Mouse (Mus musculus): ENCODE measurements at regions not wholly inside any gene's neighbourhood (a gene's known extent, or its start where the extent isn't known, plus 50 kb on each side); places are given as distances from the start of the nearest gene placed in this dataset.
"Not testable (repeated sequence)": the region's sequence is repeated elsewhere in the genome, so short reads cannot be mapped to it uniquely, and the experiment has no call there.

- ATAC-seq (replicated peaks; ENCODE audit: low FRiP score, poor library complexity, severe bottlenecking): no peak
Measured at GRCm38 (mm10) chr3:120342747-120343377, 558.6 kb upstream of the Ptbp2 start.

- ATAC-seq (replicated peaks; ENCODE audit: low FRiP score, poor library complexity, severe bottlenecking): no peak
Measured at GRCm38 (mm10) chr3:120341882-120342281, 557.6 kb upstream of the Ptbp2 start.

DNA sequence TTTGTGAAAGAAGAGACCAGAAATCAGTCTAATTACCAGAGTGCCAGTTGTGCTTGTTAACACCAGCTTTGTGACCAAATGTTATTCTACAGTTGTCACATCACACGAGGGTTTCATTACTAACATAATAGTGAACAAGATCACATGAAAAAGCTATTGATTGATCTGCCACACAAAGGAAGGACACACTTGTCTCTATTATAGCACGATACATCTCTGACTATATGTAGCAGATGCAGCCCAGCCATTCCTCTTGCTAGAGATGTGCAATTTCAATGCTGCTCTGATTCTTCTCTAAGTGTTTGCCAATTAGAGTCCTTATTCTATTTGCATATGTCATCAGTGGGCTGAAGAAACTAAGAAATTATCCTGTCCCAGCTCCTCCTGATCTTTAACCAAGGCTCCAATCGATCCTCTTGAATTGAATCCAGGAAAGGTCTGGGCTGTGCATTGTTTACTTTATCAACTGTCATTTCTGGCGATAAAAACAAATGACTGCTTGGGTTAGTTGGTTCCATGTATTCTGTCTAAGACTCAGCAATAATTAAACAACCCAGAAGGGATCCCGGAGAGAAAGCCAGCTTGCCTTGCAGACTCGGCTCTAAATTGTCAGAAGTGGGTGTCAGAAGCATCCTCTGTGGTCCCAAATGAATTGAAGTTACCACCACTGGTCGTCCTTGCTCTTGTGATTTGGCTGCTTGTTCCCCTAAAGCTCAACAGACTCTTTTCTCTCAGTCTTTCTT lies 551.7 kb upstream of the Ptbp2 start:
- ATAC-seq (replicated peaks; ENCODE audit: low FRiP score, poor library complexity, severe bottlenecking): no peak

DNA sequence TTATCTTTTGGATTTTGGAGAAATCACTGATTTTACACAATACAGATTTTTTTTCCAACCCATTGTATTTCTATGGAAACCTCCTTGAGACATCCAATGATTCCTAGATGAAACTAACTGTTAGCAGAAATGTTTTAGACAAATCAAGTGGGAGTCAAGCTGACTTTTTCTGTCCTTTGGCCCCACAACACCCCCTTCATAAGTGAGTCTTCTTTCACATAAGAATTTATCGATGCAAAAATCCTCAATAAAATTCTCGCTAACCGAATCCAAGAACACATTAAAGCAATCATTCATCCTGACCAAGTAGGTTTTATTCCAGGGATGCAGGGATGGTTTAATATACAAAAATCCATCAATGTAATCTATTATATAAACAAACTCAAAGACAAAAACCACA lies 522.8 kb upstream of the Ptbp2 start:
- ATAC-seq (replicated peaks; ENCODE audit: low FRiP score, poor library complexity, severe bottlenecking): not testable (repeated sequence)

DNA sequence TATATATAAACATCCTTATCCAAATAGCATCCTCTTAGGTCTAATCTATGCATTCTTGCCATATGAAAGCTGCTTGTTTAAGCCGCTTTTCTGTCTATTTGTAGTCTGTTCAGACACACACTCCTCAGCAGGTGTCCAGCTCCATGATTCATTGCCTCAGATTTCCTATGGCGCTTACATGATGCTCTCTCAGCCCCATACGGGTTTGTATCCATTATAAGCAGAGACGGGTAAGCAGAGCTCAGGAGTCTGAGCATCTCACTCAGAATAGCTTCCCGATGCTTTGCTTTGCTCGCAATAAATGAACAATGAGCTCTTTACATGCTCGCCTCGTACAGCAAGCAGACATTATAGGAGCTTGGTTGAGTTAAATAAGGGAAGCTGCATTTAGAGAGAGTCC lies 521.3 kb upstream of the Ptbp2 start:
- ATAC-seq (replicated peaks; ENCODE audit: low FRiP score, poor library complexity, severe bottlenecking): no peak

All from erythroid progenitor cell, adult 5-6 weeks (primary cell).